ENCODE assay signal across 14 mouse cellular contexts in the genomic region with DNA sequence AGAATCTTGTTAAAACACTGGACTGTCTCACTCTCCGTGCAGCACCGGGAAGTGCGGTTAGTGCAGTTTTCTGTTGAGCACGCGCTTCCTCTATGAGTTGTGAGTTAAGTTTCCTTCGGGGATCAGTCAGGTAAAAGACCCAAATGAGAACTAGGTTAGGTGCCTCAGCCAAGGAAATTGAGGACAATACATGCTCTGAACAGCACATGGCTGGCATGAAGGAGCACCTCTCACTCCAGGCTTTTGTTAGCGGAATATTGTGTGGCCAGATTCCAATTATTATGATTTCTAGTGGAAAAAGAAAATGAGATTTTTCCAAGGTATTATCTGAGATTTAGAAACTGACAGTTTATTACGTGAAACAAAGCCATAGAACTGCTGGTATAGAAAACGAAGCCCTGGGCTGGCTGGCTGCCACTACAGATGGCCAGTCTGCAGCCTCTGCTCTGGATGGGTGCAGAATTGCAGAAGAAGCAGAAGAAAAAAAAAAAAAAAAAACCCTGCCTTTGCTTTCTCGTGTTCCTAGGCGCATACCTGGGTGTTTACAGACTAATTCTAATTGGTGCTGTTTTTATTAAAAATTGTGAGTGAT.
DNase-seq lines count a peak whose midpoint lies in the region; ATAC-seq lines count a peak whose summit lies in the region.
"Had no signal": no experiment of that assay in that cellular context is flagged by ENCODE, and none has a peak within 500 bp of the region (broad histone marks: within the 10 kb centered on the region; RNA-seq: fewer than 3 reads in every experiment).

No protein-coding gene starts in this region.

- no peaks in the 10 kb centered on the region for H3K27me3 ChIP-seq in hindbrain, embryonic 14.5 days (ENCODE audit: control insufficient read depth, insufficient read depth, low read length)
- no peaks in the 10 kb centered on the region for H3K27me3 ChIP-seq in hindbrain, embryonic 10.5 days (ENCODE audit: insufficient read depth, poor library complexity, severe bottlenecking)
- no peaks in the 10 kb centered on the region for H3K27me3 ChIP-seq in hindbrain, embryonic 16.5 days (replicated peaks; ENCODE audit: control insufficient read depth, insufficient read depth, low read length)
- H3K27me3 ChIP-seq: embryonic facial prominence, embryonic 15.5 days had no signal

- H3K9ac ChIP-seq in hindbrain, embryonic 14.5 days = no peak overlapping the region
- no peak overlapping the region for H3K9ac ChIP-seq in hindbrain, embryonic 16.5 days (ENCODE audit: low read depth, low read length)
- H3K9ac ChIP-seq: embryonic facial prominence, embryonic 15.5 days; liver, embryonic 14.5 days had no signal

- ATAC-seq in hindbrain, embryonic 14.5 days (ENCODE audit: low FRiP score) = peak; percentile 51; the same call in 1 of the 2 replicates
- ATAC-seq in hindbrain, embryonic 16.5 days = peak; percentile 83
- ATAC-seq in megakaryocyte progenitor cell, adult 5-6 weeks (replicated peaks; ENCODE audit: poor library complexity) = no peak
- ATAC-seq: activated CD4-positive, CD25-positive, alpha-beta regulatory T cell, adult 4 months; intestine, postnatal 0 days had no signal

- H3K36me3 ChIP-seq in hindbrain, embryonic 14.5 days (replicated peaks; ENCODE audit: control insufficient read depth, insufficient read depth) = no peaks in the 10 kb centered on the region
- no peaks in the 10 kb centered on the region; the same call in 1 of the 2 replicates for H3K36me3 ChIP-seq in hindbrain, embryonic 10.5 days
- no peaks in the 10 kb centered on the region for H3K36me3 ChIP-seq in hindbrain, embryonic 16.5 days (ENCODE audit: control insufficient read depth, insufficient read depth, low read length)
- H3K36me3 ChIP-seq: embryonic facial prominence, embryonic 15.5 days had no signal

- 0 out of 2 replicates have a peak overlapping the region, but pooled peaks have one; percentile 7 for H3K4me2 ChIP-seq in hindbrain, embryonic 14.5 days (replicated peaks)
- no peak overlapping the region for H3K4me2 ChIP-seq in hindbrain, embryonic 16.5 days (ENCODE audit: low read length)
- H3K4me2 ChIP-seq: embryonic facial prominence, embryonic 15.5 days had no signal

- 72% methylated on average over 11 of the region's 11 CpGs for WGBS in hindbrain, embryonic 14.5 days
- WGBS in hindbrain, embryonic 10.5 days = 86% methylated on average over 11 of the region's 11 CpGs
- 57% methylated on average over 11 of the region's 11 CpGs for WGBS in hindbrain, embryonic 16.5 days

- peak; percentile 36 for DNase-seq in hindbrain, embryonic 14.5 days (ENCODE audit: low spot score)
- no peak for DNase-seq in hindbrain, embryonic 10.5 days (ENCODE audit: low spot score)
- peak; percentile 52 for DNase-seq in adipocyte (ENCODE audit: low spot score)
- peak; percentile 41 for DNase-seq in cerebellum, adult 8-10 months
- DNase-seq in lung, postnatal 14 days = no peak
- no peak for DNase-seq in urinary bladder, postnatal 25 days (ENCODE audit: low spot score)
- DNase-seq: gastrocnemius, adult 2 months; kidney, postnatal 4 days had no signal

- no peaks in the 10 kb centered on the region; the same call in 1 of the 2 replicates for H3K4me1 ChIP-seq in hindbrain, embryonic 14.5 days (replicated peaks; ENCODE audit: control insufficient read depth, insufficient read depth, low read length)
- no peaks in the 10 kb centered on the region for H3K4me1 ChIP-seq in hindbrain, embryonic 10.5 days (replicated peaks)
- H3K4me1 ChIP-seq in hindbrain, embryonic 16.5 days (ENCODE audit: control insufficient read depth, insufficient read depth, low read depth, low read length) = 0 out of 2 replicates have a peak, but pooled peaks cover 2% of the 10 kb centered on the region
- H3K4me1 ChIP-seq: embryonic facial prominence, embryonic 15.5 days had no signal

- no peak overlapping the region for H3K4me3 ChIP-seq in hindbrain, embryonic 14.5 days (replicated peaks; ENCODE audit: low read length)
- no peak overlapping the region for H3K4me3 ChIP-seq in hindbrain, embryonic 10.5 days
- H3K4me3 ChIP-seq in hindbrain, embryonic 16.5 days (ENCODE audit: low read length) = no peak overlapping the region
- H3K4me3 ChIP-seq: embryonic facial prominence, embryonic 15.5 days; gastrocnemius, adult 2 months had no signal

- H3K27ac ChIP-seq in hindbrain, embryonic 14.5 days = no peak overlapping the region
- no peak overlapping the region for H3K27ac ChIP-seq in hindbrain, embryonic 10.5 days
- no peak overlapping the region for H3K27ac ChIP-seq in hindbrain, embryonic 16.5 days (ENCODE audit: low read depth, low read length)
- H3K27ac ChIP-seq: embryonic facial prominence, embryonic 15.5 days; gastrocnemius, adult 2 months; liver, embryonic 14.5 days had no signal

- no peaks in the 10 kb centered on the region for H3K9me3 ChIP-seq in hindbrain, embryonic 14.5 days (ENCODE audit: control insufficient read depth, low read length)
- no peaks in the 10 kb centered on the region for H3K9me3 ChIP-seq in hindbrain, embryonic 10.5 days
- no peaks in the 10 kb centered on the region for H3K9me3 ChIP-seq in hindbrain, embryonic 16.5 days (ENCODE audit: control insufficient read depth, low read length)
- H3K9me3 ChIP-seq: embryonic facial prominence, embryonic 15.5 days had no signal

Comparison
In these comparisons a context has a peak if more than half of its experiments do, and no peak if none do; other contexts are left out.
1. DNase-seq: peak in hindbrain, embryonic 14.5 days (single experiment), adipocyte (single experiment) and cerebellum, adult 8-10 months (single experiment); none in hindbrain, embryonic 10.5 days (single experiment), lung, postnatal 14 days (single experiment) and urinary bladder, postnatal 25 days (single experiment).